Mouse (Mus musculus) embryonic facial prominence, embryonic 11.5 days (tissue): ENCODE measurements around the gene Slc6a8. TPM values are rescaled to one million over a fixed set of nuclear protein-coding genes. Genes with fewer than 3 reads are reported as not detected.

Experiments used
- ATAC-seq: fragments of 200-750 bp; cut with Nextera tagmentation; replicated peaks from 2 replicates; pipeline ENCODE4 v1.8.0; 2017; ENCODE audit warnings: low read depth; ENCODE audit not compliant: insufficient number of reproducible peaks, low FRiP score, low TSS enrichment
- DNase-seq: peaks from one replicate; pipeline ENCODE4 v3.0.0-alpha.2; 2015; ENCODE audit warnings: low spot score
- H3K27ac ChIP-seq: fragments of 300-500 bp; sonication (generic); replicated peaks from 2 replicates; pipeline ENCODE4 v1.5.1; 2014; ENCODE audit warnings: mild to moderate bottlenecking, low read depth, low read length, control low read depth
- H3K27me3 ChIP-seq: fragments of 300-500 bp; sonication (generic); 2 replicates; pipeline ENCODE4 v1.6.1; 2014; ENCODE audit warnings: mild to moderate bottlenecking, low read length, moderate library complexity, mixed read lengths; ENCODE audit not compliant: control insufficient read depth, insufficient read depth
- H3K36me3 ChIP-seq: fragments of 300-500 bp; sonication (generic); replicated peaks from 2 replicates; pipeline ENCODE4 v1.6.1; 2014; ENCODE audit warnings: low read depth, mild to moderate bottlenecking, low read length, moderate library complexity, mixed read lengths; ENCODE audit not compliant: control insufficient read depth, insufficient read depth
- H3K4me1 ChIP-seq: fragments of 300-500 bp; sonication (generic); 2 replicates; pipeline ENCODE4 v1.6.1; 2014; ENCODE audit warnings: low read length, mixed read lengths; ENCODE audit not compliant: control insufficient read depth, insufficient read depth
- H3K4me2 ChIP-seq: fragments of 300-500 bp; sonication (generic); 2 replicates; pipeline ENCODE4 v1.6.1; 2014; ENCODE audit warnings: low read depth, mild to moderate bottlenecking, control low read depth, low read length, moderate library complexity
- H3K4me3 ChIP-seq: fragments of 300-500 bp; sonication (generic); 2 replicates; pipeline ENCODE4 v1.5.1; 2014; ENCODE audit warnings: low read depth, low read length, control low read depth
- H3K9ac ChIP-seq: fragments of 300-500 bp; sonication (generic); replicated peaks from 2 replicates; pipeline ENCODE4 v1.6.1; 2014; ENCODE audit warnings: mild to moderate bottlenecking, control low read depth, low read length
- H3K9me3 ChIP-seq: fragments of 300-500 bp; sonication (generic); replicated peaks from 2 replicates; pipeline ENCODE4 v1.6.1; 2016; ENCODE audit warnings: mild to moderate bottlenecking, low read length, inconsistent platforms, mixed read lengths; ENCODE audit not compliant: control insufficient read depth
- WGBS: fragments of 180-500 bp; shearing (Covaris S2); extraction: QIAGEN DNeasy Blood & Tissue Kit; methylation state at CpG from one replicate; pipeline ENCODE4 v1.1.7; 2014; 5-methylcytosine and 5-hydroxymethylcytosine counted together
- polyA plus RNA-seq: library from polyadenylated mRNA; unstranded; fragments of >200 nt; fragmentation: Nextera tagmentation; extraction: Ambion mirVana; gene quantifications from 2 replicates; pipeline ENCODE4 v1.2.1, GENCODE M21; 2014

Slc6a8 gene
- polyA plus RNA-seq, 1 experiment from 2014 or later: 6.1 TPM

- Histone ChIP-seq H3K27ac (no peak overlapping the region), H3K9me3 (no peaks in the 10 kb centered on the region), H3K36me3 (no peaks in the 10 kb centered on the region), H3K4me3 (no peak overlapping the region), H3K9ac (no peak overlapping the region), H3K27me3 (no peaks in the 10 kb centered on the region), H3K4me2 (no peak overlapping the region), H3K4me1 (no peaks in the 10 kb centered on the region)
- peak; percentile 45 for DNase-seq
- no peak for ATAC-seq
- WGBS: 74% methylated on average over 5 of the region's 5 CpGs
Observed at GRCm38 (mm10) chrX:73690917-73691629, 18.1 kb downstream of the Slc6a8 start.

- Histone ChIP-seq H3K4me2 (no peak overlapping the region), H3K27me3 (no peaks in the 10 kb centered on the region), H3K4me3 (no peak overlapping the region), H3K9me3 (no peaks in the 10 kb centered on the region), H3K4me1 (no peaks in the 10 kb centered on the region), H3K27ac (no peak overlapping the region), H3K9ac (no peak overlapping the region), H3K36me3 (no peaks in the 10 kb centered on the region)
- no peak for ATAC-seq
- 81% methylated on average over 1 of the region's 1 CpGs for WGBS
- no peak for DNase-seq
Observed at GRCm38 (mm10) chrX:73700472-73700871, 27.5 kb downstream of the Slc6a8 start.

GRCm38 (mm10) chrX:73715476-73716108 lies 42.6 kb downstream of the Slc6a8 start:
- Histone ChIP-seq H3K27me3 (no peaks in the 10 kb centered on the region; the same call in 1 of the 2 replicates), H3K36me3 (no peaks in the 10 kb centered on the region), H3K27ac (no peak overlapping the region), H3K9me3 (no peaks in the 10 kb centered on the region), H3K9ac (peak overlapping the region; percentile 60), H3K4me2 (peak overlapping the region; percentile 53), H3K4me3 (peak overlapping the region; percentile 52), H3K4me1 (no peaks in the 10 kb centered on the region)
- peak; percentile 30 for DNase-seq
- ATAC-seq: peak; percentile 2; the same call in 1 of the 2 replicates
- 21% methylated on average over 21 of the region's 21 CpGs for WGBS

- Histone ChIP-seq H3K9me3 (no peaks in the 10 kb centered on the region), H3K27me3 (no peaks in the 10 kb centered on the region; the same call in 1 of the 2 replicates), H3K4me2 (peak within 1 kb of the TSS; percentile 59), H3K4me1 (no peaks in the 10 kb centered on the region), H3K36me3 (no peaks in the 10 kb centered on the region), H3K4me3 (peak within 1 kb of the TSS; percentile 52), H3K27ac (peak within 1 kb of the TSS; percentile 56; the same call in 1 of the 2 replicates), H3K9ac (peak within 1 kb of the TSS; percentile 60)
- WGBS: 28% methylated on average over 37 of the region's 45 CpGs
- DNase-seq (peak; percentile 94), ATAC-seq (peak; percentile 90)
Observed at GRCm38 (mm10) chrX:73716109-73716661, 43.2 kb downstream of the Slc6a8 start, which contains the start of the genes Bcap31 and Abcd1. TSS of gene Bcap31 (minus strand) at chrX:73716175. TSS of gene Abcd1 (plus strand) at chrX:73716597.

- DNase-seq (no peak), ATAC-seq (no peak; the same call in 1 of the 2 replicates)
- H3K4me1 ChIP-seq: no peaks in the 10 kb centered on the region
- WGBS: 33% methylated on average over 30 of the region's 30 CpGs
- peak overlapping the region; percentile 56; the same call in 1 of the 2 replicates for H3K27ac ChIP-seq
- H3K4me3 ChIP-seq: peak overlapping the region; percentile 52
- H3K4me2 ChIP-seq: peak overlapping the region; percentile 59
- no peaks in the 10 kb centered on the region; the same call in 1 of the 2 replicates for H3K27me3 ChIP-seq
- H3K36me3 ChIP-seq: no peaks in the 10 kb centered on the region
- no peaks in the 10 kb centered on the region for H3K9me3 ChIP-seq
- H3K9ac ChIP-seq: peak overlapping the region; percentile 33
Observed at GRCm38 (mm10) chrX:73716709-73717545, 44.0 kb downstream of the Slc6a8 start.

- ATAC-seq (no peak), DNase-seq (no peak)
- Histone ChIP-seq H3K27me3 (no peaks in the 10 kb centered on the region; the same call in 1 of the 2 replicates), H3K36me3 (no peaks in the 10 kb centered on the region), H3K9ac (no peak overlapping the region), H3K4me1 (no peaks in the 10 kb centered on the region), H3K4me3 (no peak overlapping the region), H3K4me2 (peak overlapping the region; percentile 2; the same call in 1 of the 2 replicates), H3K27ac (no peak overlapping the region), H3K9me3 (no peaks in the 10 kb centered on the region)
- WGBS: 76% methylated on average over 11 of the region's 11 CpGs
Observed at GRCm38 (mm10) chrX:73717667-73718066, 44.7 kb downstream of the Slc6a8 start.

GRCm38 (mm10) chrX:73718271-73718670 lies 45.3 kb downstream of the Slc6a8 start:
- WGBS: 49% methylated on average over 3 of the region's 3 CpGs
- Histone ChIP-seq H3K27ac (no peak overlapping the region), H3K4me1 (no peaks in the 10 kb centered on the region), H3K9ac (no peak overlapping the region; the same call in 1 of the 2 replicates), H3K4me2 (no peak overlapping the region; the same call in 1 of the 2 replicates), H3K4me3 (no peak overlapping the region), H3K36me3 (no peaks in the 10 kb centered on the region), H3K27me3 (no peaks in the 10 kb centered on the region; the same call in 1 of the 2 replicates), H3K9me3 (no peaks in the 10 kb centered on the region)
- ATAC-seq: no peak
- DNase-seq: no peak
